Mouse (Mus musculus) activated CD4-positive, CD25-positive, alpha-beta regulatory T cell (primary cell): Measurements from ENCODE around the gene Emg1. TPM values are rescaled to one million over a fixed set of nuclear protein-coding genes. Genes with fewer than 3 reads are reported as not detected.

ENCODE experiments used
- polyA plus RNA-seq, 2 experiments: library from polyadenylated mRNA; unstranded; fragments of 100-300 nt; shearing (Covaris generic); gene quantifications; one replicate each; pipeline ENCODE4 v1.2.1; 2017

The Emg1 gene
- polyA plus RNA-seq: 100 to 1,000 TPM; 250 to 341 TPM

GRCm38 (mm10) chr6:124711824-124712782, at the start of gene Emg1, which contains the start of gene Phb2:
Emg1 (minus strand) TSS chr6:124712178.
Phb2 (plus strand) TSS chr6:124712336.

GRCm38 (mm10) chr6:124755831-124756595, 44.0 kb upstream of the Emg1 start, which contains the start of the genes Gm45234 and Atn1:
Gm45234 (minus strand) TSS chr6:124756021.
Atn1 (minus strand) TSS chr6:124756524.

GRCm38 (mm10) chr6:124740888-124741761, 29.1 kb upstream of the Emg1 start, which contains the start of gene Grcc10:
Grcc10 (minus strand) TSS chr6:124741374.

GRCm38 (mm10) chr6:124738511-124739023, 26.6 kb upstream of the Emg1 start, which contains the start of gene Ptpn6:
Ptpn6 (minus strand) TSS chr6:124738714.

GRCm38 (mm10) chr6:124662477-124663423, 49.2 kb downstream of the Emg1 start, which contains the start of gene Lpcat3:
Lpcat3 (plus strand) TSS chr6:124663027.

Other genes with a start within 250 kb of the Emg1 start
- gene Clstn3, start 247.4 kb downstream of the Emg1 start, polyA plus RNA-seq: under 1 TPM in 1 of 2 experiments, not detected in 1; 0.61 TPM
- gene C1rl, start 219.1 kb downstream of the Emg1 start, polyA plus RNA-seq: not detected
- gene C1ra, start 199.8 kb downstream of the Emg1 start, polyA plus RNA-seq: under 1 TPM; 0.17 to 0.53 TPM
- gene C1s1, start 169.8 kb downstream of the Emg1 start, polyA plus RNA-seq: under 1 TPM in 1 of 2 experiments, not detected in 1; 0.21 TPM
- not detected for gene C1rb, start 141.9 kb downstream of the Emg1 start, polyA plus RNA-seq
- gene C1s2, start 76.1 kb downstream of the Emg1 start, polyA plus RNA-seq: not detected
- 10 to 100 TPM; 51.5 to 80.2 TPM for gene Lpcat3, start 49.2 kb downstream of the Emg1 start, polyA plus RNA-seq
- 100 to 1,000 TPM; 199 to 262 TPM for gene Phb2, start 158 bp upstream of the Emg1 start, polyA plus RNA-seq
- 100 to 1,000 TPM; 271 to 272 TPM for gene Ptpn6, start 26.5 kb upstream of the Emg1 start, polyA plus RNA-seq
- 100 to 1,000 TPM; 443 to 508 TPM for gene Grcc10, start 29.2 kb upstream of the Emg1 start, polyA plus RNA-seq
- not detected for gene Gm45234, start 43.8 kb upstream of the Emg1 start, polyA plus RNA-seq
- gene Atn1, start 44.3 kb upstream of the Emg1 start, polyA plus RNA-seq: 10 to 100 TPM in 1 of 2 experiments, 1 to 10 TPM in 1; 3.7 to 10.9 TPM
- 1 to 10 TPM; 3.3 to 7.1 TPM for gene Eno2, start 57.5 kb upstream of the Emg1 start, polyA plus RNA-seq
- 1 to 10 TPM in 1 of 2 experiments, not detected in 1; 2.7 TPM for gene Lrrc23, start 67.5 kb upstream of the Emg1 start, polyA plus RNA-seq
- gene Spsb2, start 96.5 kb upstream of the Emg1 start, polyA plus RNA-seq: 1 to 10 TPM; 2.1 to 9.7 TPM
- gene Tpi1, start 102.1 kb upstream of the Emg1 start, polyA plus RNA-seq: 100 to 1,000 TPM; 147 to 163 TPM
- gene Usp5, start 117.3 kb upstream of the Emg1 start, polyA plus RNA-seq: 10 to 100 TPM; 71.4 to 93.4 TPM
- gene Cdca3, start 117.4 kb upstream of the Emg1 start, polyA plus RNA-seq: 10 to 100 TPM; 22.6 to 23.4 TPM
- under 1 TPM in 1 of 2 experiments, not detected in 1; 0.25 TPM for gene Gnb3, start 128.1 kb upstream of the Emg1 start, polyA plus RNA-seq
- under 1 TPM; 0.09 to 0.49 TPM for gene P3h3, start 145.6 kb upstream of the Emg1 start, polyA plus RNA-seq
- gene Gpr162, start 151.8 kb upstream of the Emg1 start, polyA plus RNA-seq: under 1 TPM; 0.26 to 0.48 TPM
- gene Cd4, start 176.0 kb upstream of the Emg1 start, polyA plus RNA-seq: 100 to 1,000 TPM; 318 to 460 TPM
- gene Lag3, start 199.5 kb upstream of the Emg1 start, polyA plus RNA-seq: 10 to 100 TPM in 1 of 2 experiments, 1 to 10 TPM in 1; 7.9 to 13.9 TPM
- gene Ptms, start 207.9 kb upstream of the Emg1 start, polyA plus RNA-seq: 10 to 100 TPM; 48.9 to 51.3 TPM
- 100 to 1,000 TPM; 180 to 204 TPM for gene Mlf2, start 219.2 kb upstream of the Emg1 start, polyA plus RNA-seq